Mouse (Mus musculus) liver, embryonic 16.5 days (tissue): ENCODE results near the gene Hlcs. TPM values are rescaled to one million over a fixed set of nuclear protein-coding genes. Genes with fewer than 3 reads are reported as not detected.

Experiments
- ATAC-seq: fragments of 200-750 bp; cut with Nextera tagmentation; 2 replicates; pipeline ENCODE4 v1.8.0; 2017; ENCODE audit warnings: low read depth, mild to moderate bottlenecking, moderate number of reproducible peaks, moderate library complexity
- H3K27ac ChIP-seq: fragments of 300-500 bp; sonication (generic); 2 replicates; pipeline ENCODE4 v1.5.1; 2014; ENCODE audit warnings: mild to moderate bottlenecking, low read length
- H3K27me3 ChIP-seq: fragments of 300-500 bp; sonication (generic); 2 replicates; pipeline ENCODE4 v1.6.1; 2014; ENCODE audit warnings: low read depth, low read length, mixed read lengths; ENCODE audit not compliant: control insufficient read depth, insufficient read depth
- H3K36me3 ChIP-seq: fragments of 300-500 bp; sonication (generic); 2 replicates; pipeline ENCODE4 v1.6.1; 2014; ENCODE audit warnings: mild to moderate bottlenecking; ENCODE audit not compliant: control insufficient read depth, insufficient read depth
- H3K4me1 ChIP-seq: fragments of 300-500 bp; sonication (generic); 2 replicates; pipeline ENCODE4 v1.6.1; 2014; ENCODE audit warnings: low read depth, low read length, mixed read lengths; ENCODE audit not compliant: control insufficient read depth
- H3K4me2 ChIP-seq: fragments of 300-500 bp; sonication (generic); 2 replicates; pipeline ENCODE4 v1.6.1; 2014; ENCODE audit warnings: low read depth, low read length, mixed read lengths
- H3K4me3 ChIP-seq: fragments of 300-500 bp; sonication (generic); 2 replicates; pipeline ENCODE4 v1.5.1; 2014; ENCODE audit warnings: low read depth, mild to moderate bottlenecking, low read length
- H3K9ac ChIP-seq: fragments of 300-500 bp; sonication (generic); 2 replicates; pipeline ENCODE4 v1.6.1; 2014; ENCODE audit warnings: low read depth, low read length
- H3K9me3 ChIP-seq: fragments of 300-500 bp; sonication (generic); replicated peaks from 2 replicates; pipeline ENCODE4 v1.6.1; 2016; ENCODE audit warnings: low read length; ENCODE audit not compliant: control insufficient read depth
- WGBS: fragments of 180-500 bp; shearing (Covaris S2); extraction: QIAGEN DNeasy Blood & Tissue Kit; methylation state at CpG from one replicate; pipeline ENCODE4 v1.1.7; 2014; ENCODE audit not compliant: insufficient replicate concordance; 5-methylcytosine and 5-hydroxymethylcytosine counted together
- polyA plus RNA-seq: library from polyadenylated mRNA; unstranded; fragments of >200 nt; fragmentation: Nextera tagmentation; extraction: Ambion mirVana; gene quantifications from 2 replicates; pipeline ENCODE4 v1.2.1, GENCODE M21; 2015

The Hlcs gene
- polyA plus RNA-seq, 1 experiment from 2014 or later: 2.2 TPM

- Histone ChIP-seq H3K36me3 (no peaks in the 10 kb centered on the region), H3K9ac (no peak overlapping the region), H3K27me3 (peaks cover 16% of the 10 kb centered on the region), H3K27ac (no peak overlapping the region), H3K4me3 (no peak overlapping the region), H3K9me3 (no peaks in the 10 kb centered on the region), H3K4me2 (no peak overlapping the region), H3K4me1 (no peaks in the 10 kb centered on the region; the same call in 1 of the 2 replicates)
- 74% methylated on average over 5 of the region's 5 CpGs for WGBS
- ATAC-seq: no peak
Observed at GRCm38 (mm10) chr16:94301696-94302095, 11.7 kb downstream of the Hlcs start.

- WGBS: 54% methylated on average over 4 of the region's 4 CpGs
- H3K27me3 ChIP-seq: peaks cover 16% of the 10 kb centered on the region
- no peak overlapping the region for H3K4me3 ChIP-seq
- peak; percentile 39; the same call in 1 of the 2 replicates for ATAC-seq
- no peak overlapping the region for H3K4me2 ChIP-seq
- no peak overlapping the region for H3K27ac ChIP-seq
- H3K9ac ChIP-seq: no peak overlapping the region
- no peaks in the 10 kb centered on the region; the same call in 1 of the 2 replicates for H3K4me1 ChIP-seq
- H3K9me3 ChIP-seq: no peaks in the 10 kb centered on the region
- H3K36me3 ChIP-seq: no peaks in the 10 kb centered on the region
Observed at GRCm38 (mm10) chr16:94301194-94301593, 12.2 kb downstream of the Hlcs start.

GRCm38 (mm10) chr16:94299210-94299609 is 14.2 kb downstream of the Hlcs start:
- Histone ChIP-seq H3K9me3 (no peaks in the 10 kb centered on the region), H3K27me3 (peaks cover 16% of the 10 kb centered on the region), H3K9ac (no peak overlapping the region), H3K4me1 (no peaks in the 10 kb centered on the region; the same call in 1 of the 2 replicates), H3K4me2 (no peak overlapping the region), H3K27ac (no peak overlapping the region), H3K4me3 (no peak overlapping the region), H3K36me3 (no peaks in the 10 kb centered on the region)
- WGBS: 57% methylated on average over 4 of the region's 4 CpGs
- ATAC-seq: no peak

- Histone ChIP-seq H3K4me2 (no peak overlapping the region), H3K4me3 (no peak overlapping the region), H3K4me1 (no peaks in the 10 kb centered on the region; the same call in 1 of the 2 replicates), H3K27me3 (peaks cover 12% of the 10 kb centered on the region), H3K27ac (no peak overlapping the region), H3K9ac (no peak overlapping the region), H3K9me3 (no peaks in the 10 kb centered on the region), H3K36me3 (no peaks in the 10 kb centered on the region)
- 67% methylated on average over 5 of the region's 5 CpGs for WGBS
- ATAC-seq: no peak
Observed at GRCm38 (mm10) chr16:94298081-94298480, 15.3 kb downstream of the Hlcs start.

DNA sequence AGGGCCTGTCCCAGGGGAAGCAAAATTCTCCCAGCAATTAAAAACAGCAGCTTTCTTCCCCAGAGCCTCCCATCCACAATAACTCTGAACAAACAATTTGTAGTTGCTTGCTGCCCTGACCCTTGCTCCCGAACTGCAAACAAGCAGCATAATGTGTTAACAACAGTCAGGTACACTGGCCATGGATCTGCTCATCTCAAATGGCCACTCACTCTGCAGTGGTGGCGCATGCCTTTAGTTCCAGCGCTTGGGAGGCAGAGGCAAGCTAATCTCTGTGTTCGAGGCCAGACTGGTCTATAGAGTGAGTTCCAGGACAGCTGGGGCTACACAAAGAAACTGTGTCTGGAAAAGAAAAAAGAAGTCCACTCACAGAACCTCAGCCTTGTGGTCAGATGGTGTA is 22.2 kb downstream of the Hlcs start:
- 53% methylated on average over 4 of the region's 4 CpGs for WGBS
- Histone ChIP-seq H3K4me3 (no peak overlapping the region), H3K4me2 (no peak overlapping the region), H3K4me1 (peaks cover 10% of the 10 kb centered on the region), H3K27me3 (no peaks in the 10 kb centered on the region; the same call in 1 of the 2 replicates), H3K9me3 (no peaks in the 10 kb centered on the region), H3K36me3 (no peaks in the 10 kb centered on the region), H3K9ac (no peak overlapping the region), H3K27ac (peak overlapping the region; percentile 23; the same call in 1 of the 2 replicates)
- peak; percentile 30; the same call in 1 of the 2 replicates for ATAC-seq

DNA sequence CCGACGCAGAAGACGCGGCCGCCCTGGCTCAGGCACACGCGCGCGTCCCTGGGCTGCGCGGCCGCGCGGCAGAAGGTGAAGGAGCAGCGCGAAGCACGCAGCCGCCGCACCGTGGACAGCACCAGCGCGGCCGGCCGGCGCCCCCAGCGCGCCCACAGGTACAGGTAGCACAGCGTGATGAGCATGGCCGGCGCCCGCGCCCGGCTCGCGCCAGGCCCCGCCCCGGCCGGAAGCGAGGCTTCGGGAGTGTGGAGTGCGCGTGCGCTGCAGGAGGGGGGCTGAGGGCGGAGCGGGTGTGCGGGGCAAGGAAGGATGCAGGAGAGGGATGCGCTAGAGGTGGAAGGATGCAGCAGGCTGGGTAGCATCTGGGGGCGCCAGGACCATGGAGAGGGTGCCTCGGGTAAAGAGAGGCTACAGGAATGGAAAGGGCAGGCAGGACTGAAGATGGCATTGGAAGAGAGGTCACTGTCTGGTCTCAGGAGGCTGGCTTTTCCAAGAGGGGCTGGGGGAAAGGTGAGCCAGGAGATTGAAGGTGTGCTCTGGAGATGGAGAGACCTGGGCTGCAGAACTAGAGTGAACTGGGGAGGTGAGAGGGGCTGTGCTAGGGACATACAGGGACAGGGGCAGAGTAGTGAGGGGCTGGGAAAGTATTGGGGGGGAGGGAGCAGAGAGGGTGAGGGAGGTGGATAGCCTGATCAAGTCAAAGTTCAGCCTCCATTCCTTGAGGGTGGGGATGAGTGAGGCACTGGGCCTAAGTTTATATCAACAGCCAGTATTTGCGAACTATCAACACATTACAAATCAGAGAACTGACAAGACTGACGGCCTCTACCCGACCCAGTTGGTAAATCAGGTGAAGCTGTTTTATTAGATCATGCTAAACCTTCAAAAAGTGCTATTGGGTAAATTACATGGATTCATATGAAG is 23.0 kb downstream of the Hlcs start:
- Histone ChIP-seq H3K4me3 (peak overlapping the region; percentile 77), H3K27me3 (no peaks in the 10 kb centered on the region), H3K36me3 (no peaks in the 10 kb centered on the region), H3K9ac (peak overlapping the region; percentile 69), H3K4me2 (peak overlapping the region; percentile 90), H3K9me3 (no peaks in the 10 kb centered on the region), H3K27ac (no peak overlapping the region), H3K4me1 (peaks cover 10% of the 10 kb centered on the region)
- WGBS: 4% methylated on average over 52 of the region's 52 CpGs
- peak; percentile 92 for ATAC-seq

DNA sequence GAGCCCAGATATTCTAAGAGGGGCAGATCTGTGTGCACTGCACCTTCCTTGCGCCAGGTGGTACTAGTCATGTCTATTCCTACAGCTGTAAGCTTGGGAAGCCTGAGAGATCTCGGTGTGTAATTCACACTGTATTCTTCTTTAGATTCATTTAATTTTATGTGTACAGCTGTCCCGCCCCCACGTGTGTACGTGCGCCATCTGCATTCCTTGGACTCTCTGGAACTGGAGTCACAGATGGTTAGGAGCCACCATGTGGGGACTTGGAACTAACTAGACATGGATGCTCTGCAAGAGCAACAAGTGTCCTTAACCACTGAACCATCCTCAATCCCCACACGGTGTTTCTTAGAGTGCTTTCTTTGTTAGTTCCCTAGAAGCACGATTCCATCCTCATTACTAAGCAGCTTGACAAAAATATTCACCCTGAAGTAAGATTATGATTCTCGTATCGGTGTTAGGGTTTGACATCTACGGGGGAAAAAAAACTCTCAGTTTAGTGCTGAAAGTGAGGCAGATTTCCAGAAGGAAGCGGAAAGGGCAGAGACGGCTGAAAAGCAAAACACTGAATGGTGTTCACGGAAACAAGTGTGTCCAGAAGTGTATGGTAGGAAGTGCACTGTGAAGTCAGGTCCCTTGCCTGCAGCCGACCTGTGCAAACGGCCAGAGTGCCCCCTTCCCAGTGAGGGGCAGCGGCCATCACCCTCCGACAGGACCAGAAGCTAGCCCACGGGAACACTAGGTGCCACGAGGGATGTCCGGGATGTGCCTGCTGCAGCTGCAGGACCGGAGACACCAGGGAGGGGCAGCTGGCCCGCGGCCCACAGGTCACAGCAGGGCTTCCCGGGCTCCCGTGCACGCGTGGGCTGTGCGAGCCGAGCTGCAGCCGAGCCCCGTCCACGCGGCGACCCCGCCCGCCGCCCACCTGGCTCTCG is 24.0 kb downstream of the Hlcs start:
- H3K4me3 ChIP-seq: peak overlapping the region; percentile 77
- H3K9ac ChIP-seq: peak overlapping the region; percentile 69
- no peak overlapping the region for H3K27ac ChIP-seq
- no peaks in the 10 kb centered on the region for H3K27me3 ChIP-seq
- peaks cover 10% of the 10 kb centered on the region for H3K4me1 ChIP-seq
- peak overlapping the region; percentile 90 for H3K4me2 ChIP-seq
- peak; percentile 19 for ATAC-seq
- no peaks in the 10 kb centered on the region for H3K9me3 ChIP-seq
- H3K36me3 ChIP-seq: no peaks in the 10 kb centered on the region
- 12% methylated on average over 39 of the region's 39 CpGs for WGBS

- Histone ChIP-seq H3K9me3 (no peaks in the 10 kb centered on the region), H3K4me2 (no peak overlapping the region), H3K27me3 (no peaks in the 10 kb centered on the region), H3K4me1 (peaks cover 10% of the 10 kb centered on the region), H3K9ac (no peak overlapping the region), H3K27ac (no peak overlapping the region), H3K4me3 (no peak overlapping the region), H3K36me3 (no peaks in the 10 kb centered on the region)
- 47% methylated on average over 9 of the region's 9 CpGs for WGBS
- ATAC-seq: no peak
Observed at GRCm38 (mm10) chr16:94287826-94288225, 25.5 kb downstream of the Hlcs start.
